Mouse (Mus musculus) erythroid progenitor cell, adult 5-6 weeks (primary cell): ENCODE measurements around the gene Sema7a. TPM values are rescaled to one million over a fixed set of nuclear protein-coding genes. Genes with fewer than 3 reads are reported as not detected.
A peak's percentile ranks its signal among the peaks of the same experiment; 100 is the strongest.

Experiments
- ATAC-seq: replicated peaks from 2 replicates; pipeline ENCODE4 v1.8.0; 2016; ENCODE audit warnings: moderate number of reproducible peaks, mild to moderate bottlenecking, moderate TSS enrichment, inconsistent platforms; ENCODE audit not compliant: poor library complexity, low FRiP score, severe bottlenecking
- total RNA-seq, 2 experiments: library from RNA; stranded (forward) in 1 of 2; stranded (reverse) in 1 of 2; fragments of 150-400 nt in 1 of 2; fragments of 186-747, 209-891 nt in 1 of 2; gene quantifications; 2 replicates each; pipeline versions ENCODE4 v1.2.3 to v1.2.4; 2015 to 2017; ENCODE audit warnings: low replicate concordance in 2 of 2

Gene Sema7a
- total RNA-seq (2015; ENCODE audit: low replicate concordance) (0.42 TPM in 1 of 2 replicates, not detected in the other), total RNA-seq (2017; ENCODE audit: low replicate concordance) (0.64 TPM in 1 of 2 replicates, not detected in the other)

GRCm38 (mm10) chr9:57939431-57940348, at the start of gene Sema7a:
Sema7a (plus strand) TSS chr9:57940112.
- no peak for ATAC-seq

DNA sequence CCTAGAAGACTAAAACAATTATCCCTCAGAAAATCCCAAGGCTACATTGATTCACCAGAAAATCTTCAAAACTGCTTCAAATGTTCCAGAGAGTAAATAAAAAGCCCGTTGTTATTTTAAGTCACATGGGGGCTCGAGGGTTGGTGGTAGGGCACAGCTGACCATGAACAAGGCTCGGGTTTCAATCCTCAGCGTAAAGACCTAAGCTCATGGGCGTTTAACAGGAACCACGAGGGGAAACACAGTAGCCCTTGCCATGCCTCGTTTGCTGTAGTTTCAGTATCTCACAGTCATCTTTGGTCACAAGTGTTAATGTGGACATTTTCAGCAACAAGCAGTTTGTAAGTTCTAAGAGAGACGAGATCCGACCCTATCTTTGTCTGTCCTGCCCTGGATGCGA, 39.4 kb upstream of the Sema7a start:
- no peak for ATAC-seq

DNA sequence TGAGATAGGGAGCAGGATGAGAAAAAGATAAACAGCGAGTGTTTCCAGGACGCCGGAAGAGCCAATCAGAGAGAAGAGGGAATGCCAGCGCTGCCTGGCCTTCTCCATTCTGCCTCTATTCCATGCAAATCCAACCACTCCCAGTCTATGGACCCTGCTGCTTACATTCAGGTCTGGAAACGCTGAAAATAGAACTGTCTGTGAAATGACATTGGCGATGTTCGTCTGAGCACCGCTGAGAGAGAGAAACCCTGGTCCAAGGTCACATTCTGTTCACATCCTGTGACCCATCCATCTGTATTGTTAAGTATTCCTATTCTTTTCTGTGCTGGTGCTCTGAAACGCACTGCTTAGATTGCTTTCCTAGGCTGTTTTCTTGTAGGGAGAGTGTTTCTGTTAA, 38.7 kb upstream of the Sema7a start:
- no peak for ATAC-seq

- ATAC-seq = no peak
These were observed 38.3 kb upstream of the Sema7a start for GRCm38 (mm10) chr9:57901601-57902000.

DNA sequence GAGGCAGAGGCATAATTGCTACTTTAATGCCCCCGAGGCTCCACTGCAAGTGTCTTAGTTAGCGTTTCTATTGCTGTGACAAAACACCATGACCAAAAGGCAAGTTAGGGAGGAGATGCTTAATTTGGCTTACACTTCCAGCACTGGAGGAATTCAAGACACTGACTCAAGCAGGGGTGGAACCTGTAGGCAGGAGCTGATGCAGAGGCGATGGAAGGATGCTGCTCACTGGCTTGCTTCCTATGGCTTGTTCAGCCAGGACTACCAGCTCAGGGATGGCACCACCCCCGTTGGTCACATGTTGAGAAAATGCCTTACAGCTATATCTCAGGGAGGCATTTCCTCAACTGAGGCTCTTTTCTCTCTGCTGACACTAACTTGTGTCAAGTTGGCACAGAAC, 37.8 kb upstream of the Sema7a start:
- ATAC-seq = no peak

GRCm38 (mm10) chr9:57903589-57904249, 36.2 kb upstream of the Sema7a start:
- ATAC-seq = no peak

GRCm38 (mm10) chr9:57904250-57904644, 35.7 kb upstream of the Sema7a start:
- ATAC-seq = no peak

GRCm38 (mm10) chr9:57907206-57907605, 32.7 kb upstream of the Sema7a start:
- no peak for ATAC-seq

DNA sequence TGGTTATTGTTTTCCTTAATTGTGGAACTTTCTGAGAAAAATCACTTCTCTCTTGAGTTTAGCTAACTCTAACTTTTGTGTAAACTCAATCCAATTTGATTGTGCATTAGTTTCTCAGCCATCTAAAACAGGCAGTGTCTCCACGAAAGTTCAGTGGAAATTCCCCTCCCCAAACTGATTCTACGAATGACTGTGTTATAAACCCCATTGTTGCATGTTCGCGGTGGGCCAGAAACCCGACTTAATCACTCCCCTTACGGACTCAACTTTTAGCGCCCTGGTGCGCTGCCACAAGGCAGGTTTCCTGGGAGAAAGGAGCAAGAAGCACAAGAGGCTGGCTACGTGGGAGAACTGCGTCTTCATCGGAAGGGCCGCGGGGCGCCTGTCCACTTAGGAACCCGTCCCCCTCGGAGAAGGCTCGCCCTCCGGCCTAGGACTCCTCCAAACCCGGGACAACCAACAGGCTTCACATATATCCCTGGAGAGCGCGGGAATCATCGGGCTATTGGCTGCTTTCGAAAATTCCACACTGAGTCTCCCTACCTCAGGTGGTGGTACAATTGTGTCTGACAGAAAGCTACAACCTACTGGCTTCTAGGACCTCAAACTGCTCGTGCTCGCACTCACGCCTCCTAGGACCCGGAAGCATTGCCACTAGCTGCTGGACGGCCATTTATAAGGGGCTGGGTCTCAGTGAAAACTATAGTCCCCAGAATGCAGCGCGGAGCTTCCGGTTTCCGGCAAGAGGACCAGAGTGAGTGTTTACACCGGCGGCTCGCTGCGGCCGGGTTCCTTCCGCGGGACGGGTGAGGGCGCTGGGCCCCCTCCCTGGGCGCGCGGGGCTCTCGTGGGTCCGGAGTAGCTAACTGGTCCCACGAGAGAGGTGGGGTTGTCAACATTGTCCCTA, 29.4 kb upstream of the Sema7a start, which contains the start of gene Ubl7:
TSS of gene Ubl7 (plus strand) at position 726 of the 907 bp plus-strand sequence.
- peak; percentile 98 for ATAC-seq

GRCm38 (mm10) chr9:57912571-57912970, 27.3 kb upstream of the Sema7a start:
- no peak for ATAC-seq

- ATAC-seq = no peak
These were observed 18.3 kb upstream of the Sema7a start for GRCm38 (mm10) chr9:57921491-57922060.

DNA sequence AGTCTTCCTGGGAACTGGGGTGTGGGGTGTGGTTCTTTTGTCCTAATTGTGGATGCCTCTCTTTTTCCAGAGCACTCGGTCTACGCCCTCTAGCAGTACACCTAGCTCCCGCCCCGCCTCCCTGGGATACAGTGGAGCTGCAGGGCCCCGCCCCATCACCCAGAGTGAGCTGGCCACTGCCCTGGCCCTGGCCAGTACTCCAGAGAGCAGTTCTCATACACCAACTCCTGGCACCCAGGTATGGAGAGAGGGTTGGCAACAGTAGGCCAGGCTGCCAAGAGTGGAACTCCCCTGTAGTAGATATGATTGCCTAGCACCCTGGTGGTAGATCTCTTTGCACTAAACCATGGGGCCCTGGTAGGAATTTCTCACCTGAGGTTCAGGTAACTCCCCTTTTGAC, 17.5 kb upstream of the Sema7a start:
- ATAC-seq = no peak

GRCm38 (mm10) chr9:57923046-57923445, 16.9 kb upstream of the Sema7a start:
- no peak for ATAC-seq

DNA sequence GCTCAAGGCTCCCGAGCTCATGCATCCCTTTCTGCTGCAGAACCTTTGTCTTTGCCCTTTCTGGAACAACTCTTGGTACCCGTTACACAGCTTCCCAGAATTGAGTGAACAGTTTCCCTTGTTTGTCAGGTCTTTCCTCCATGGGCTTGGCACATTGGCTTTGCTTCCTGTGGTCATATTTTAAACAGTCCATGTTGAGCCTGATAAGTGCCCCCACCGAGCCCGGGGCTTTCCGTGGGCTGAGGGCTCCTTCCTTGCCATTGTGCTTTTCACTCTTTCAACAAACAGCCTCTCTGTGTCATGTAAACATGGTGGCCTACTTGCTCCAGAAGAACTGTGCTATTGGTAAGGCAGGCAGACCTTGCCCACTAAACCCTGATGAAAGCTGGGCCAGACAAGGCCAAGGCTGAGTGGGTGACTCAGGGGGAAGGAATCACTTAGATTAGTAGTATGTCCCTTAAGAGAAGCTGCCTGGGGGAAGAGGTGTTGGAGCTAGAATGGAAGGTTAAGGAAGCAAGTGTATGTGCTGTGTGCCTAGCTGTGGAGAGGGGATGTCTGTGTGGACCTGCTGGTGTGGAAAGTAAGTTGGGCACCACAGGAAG, 8.6 kb upstream of the Sema7a start:
- ATAC-seq = no peak

GRCm38 (mm10) chr9:57932253-57932652, 7.7 kb upstream of the Sema7a start:
- ATAC-seq = no peak

DNA sequence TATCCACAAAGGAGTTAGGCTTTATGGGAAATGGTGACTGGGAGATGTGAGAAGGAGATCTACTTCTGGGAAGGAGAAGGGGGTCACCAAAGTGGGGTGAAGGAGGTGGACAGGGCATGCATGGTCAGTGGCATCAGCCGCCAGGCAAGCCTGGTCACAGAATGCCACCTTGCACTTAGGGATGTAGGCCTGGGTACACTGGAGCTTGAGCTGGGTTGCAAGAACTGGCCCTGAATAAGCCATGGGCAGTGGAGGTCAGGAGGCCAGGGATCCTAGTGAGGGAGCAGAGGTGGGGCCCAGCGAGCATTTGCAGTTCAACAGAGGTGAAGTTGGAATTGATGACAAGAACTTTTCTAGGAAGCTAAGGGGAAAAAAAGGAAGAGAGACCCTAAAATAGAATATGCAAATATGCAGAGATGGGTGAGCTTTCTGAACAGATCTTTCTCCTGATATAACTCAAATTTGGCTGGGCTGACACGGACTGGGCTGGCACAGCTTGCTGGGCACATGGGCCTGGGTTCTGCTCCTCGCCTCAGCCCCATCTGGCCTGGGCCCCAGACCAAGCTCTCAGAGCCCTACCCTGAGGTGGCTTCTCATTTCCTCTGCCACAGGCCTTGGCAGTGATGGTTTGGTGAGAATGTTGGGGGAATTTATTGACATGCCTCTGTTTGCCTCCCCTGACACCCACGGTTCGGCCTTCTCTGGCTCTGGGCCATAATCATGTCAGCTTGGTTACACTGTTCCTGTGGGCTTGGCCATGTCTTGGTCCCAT, 6.9 kb upstream of the Sema7a start:
- no peak for ATAC-seq

DNA sequence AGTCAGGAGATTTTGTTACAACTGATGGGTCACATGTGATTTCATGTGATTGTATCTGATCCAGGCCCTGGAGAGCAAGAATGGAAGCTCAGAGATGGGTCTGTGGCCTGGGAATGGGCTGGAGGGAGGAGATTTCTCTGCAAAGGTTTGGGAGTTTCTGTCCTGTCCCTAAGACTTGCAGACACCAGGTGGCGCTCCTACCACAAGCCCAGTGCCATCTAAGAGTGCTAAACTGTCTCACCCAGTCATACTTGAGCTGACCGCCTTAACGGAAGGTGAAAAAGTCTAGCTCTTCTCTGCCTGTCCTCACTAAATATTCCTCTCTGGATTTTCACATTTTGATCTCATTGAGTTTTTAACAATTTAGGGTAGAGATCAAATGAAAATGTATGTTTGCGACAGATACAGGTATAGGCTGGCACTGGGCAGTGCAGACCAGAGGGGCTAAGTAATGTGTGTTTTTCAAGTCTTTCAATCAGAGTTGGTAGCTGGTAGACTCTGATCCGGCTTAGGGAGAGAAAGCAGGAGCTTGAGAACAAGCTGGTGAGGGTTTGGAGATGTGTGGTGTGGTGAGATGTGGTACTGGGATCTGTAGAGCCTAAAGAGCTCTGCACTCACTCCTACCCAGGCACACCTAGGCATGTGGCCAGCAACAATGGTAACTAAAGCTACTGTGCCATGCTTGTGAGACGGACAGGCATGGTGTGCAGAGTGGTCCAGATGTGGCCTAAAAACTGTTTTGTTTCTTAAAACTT, 4.1 kb upstream of the Sema7a start:
- peak; percentile 50; the same call in 1 of the 2 replicates for ATAC-seq

DNA sequence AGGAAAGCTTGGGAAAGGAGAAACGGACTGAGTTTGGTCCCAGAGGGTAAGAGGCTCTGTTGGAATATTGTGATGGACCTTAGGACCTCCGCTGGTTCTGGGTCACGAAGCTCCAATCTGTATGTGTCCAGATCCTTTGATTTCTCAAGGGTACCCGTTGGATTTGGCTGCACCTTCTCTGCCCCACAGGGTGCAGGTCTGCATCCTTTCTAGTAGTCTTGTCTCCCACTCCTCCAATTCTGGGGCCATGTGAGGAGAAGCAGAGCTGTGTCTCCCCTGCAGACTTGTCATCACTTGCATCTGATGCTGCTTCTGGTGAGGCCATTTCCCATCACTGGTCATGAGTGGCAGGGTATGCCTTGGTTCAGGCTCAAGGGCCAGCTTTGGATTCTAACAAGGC, 2.7 kb upstream of the Sema7a start:
- no peak for ATAC-seq
